Mouse (Mus musculus) olfactory bulb, adult 2 months (tissue): ENCODE measurements around the gene Pou6f2.

Source experiments
- CTCF ChIP-seq: fragments of 200-500 bp; IDR thresholded peaks from 2 replicates; pipeline ENCODE4 v1.5.1; 2012; ENCODE audit warnings: low read depth, mild to moderate bottlenecking, low read length, moderate library complexity; ENCODE audit not compliant: insufficient read depth
- POLR2A ChIP-seq: fragments of 200-500 bp; IDR thresholded peaks from 2 replicates; pipeline ENCODE4 v1.6.1; 2012; ENCODE audit warnings: mild to moderate bottlenecking, low read depth, low read length, moderate library complexity; ENCODE audit not compliant: insufficient read depth

- TF ChIP-seq POLR2A (no peak), CTCF (no peak)
Observed at GRCm38 (mm10) chr13:18306506-18307145, 90.9 kb downstream of the Pou6f2 start.
